ENCODE assay signal across 9 mouse cellular contexts in the genomic region with DNA sequence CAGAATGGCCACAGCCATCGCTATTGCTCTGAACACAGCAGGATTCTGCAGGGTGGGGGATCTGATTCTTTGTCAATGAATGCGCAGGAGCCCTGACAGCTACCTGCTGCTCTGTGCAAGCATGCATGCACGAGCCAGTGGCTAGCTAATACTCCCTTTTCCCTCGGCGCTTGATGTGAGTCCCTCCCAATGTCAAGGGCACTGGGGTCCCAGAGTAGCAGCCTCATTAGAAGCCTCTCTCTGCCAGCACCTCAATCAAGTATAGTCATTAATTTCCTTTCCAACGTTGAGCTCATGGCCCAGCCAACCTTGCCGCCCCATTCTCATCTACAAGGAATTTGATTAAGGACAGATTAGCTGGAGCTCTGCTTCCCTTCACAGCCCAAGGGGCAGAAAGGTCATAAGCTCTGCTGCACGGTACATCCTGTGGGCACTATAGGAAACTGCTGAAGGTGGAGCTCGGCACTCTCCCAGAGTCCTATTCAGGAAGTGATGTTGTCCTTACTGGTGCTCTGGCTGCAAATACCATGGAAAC.
DNase-seq lines count a peak whose midpoint lies in the region; ATAC-seq lines count a peak whose summit lies in the region.
"Had no signal": no experiment of that assay in that cellular context is flagged by ENCODE, and none has a peak within 500 bp of the region (broad histone marks: within the 10 kb centered on the region; RNA-seq: fewer than 3 reads in every experiment).

No protein-coding gene starts in this region.

- peak; percentile 45 for DNase-seq in retina, embryonic 14.5 days (ENCODE audit: low spot score)
- DNase-seq in retina, postnatal 1 day, result no peak
- DNase-seq in kidney, postnatal 10 days, result peak; percentile 49
- no peak for DNase-seq in MN1 (ENCODE audit: low spot score)
- no peak for DNase-seq in right cerebral cortex, postnatal 4 days
- DNase-seq in natural killer cell, adult 2 months (ENCODE audit: low spot score in 2 of 2), result no peak
- DNase-seq: right cerebral cortex, postnatal 14 days had no signal

- no peak overlapping the region for H3K9ac ChIP-seq in heart, embryonic 14.5 days (ENCODE audit: low read length)
- H3K9ac ChIP-seq: limb, embryonic 15.5 days had no signal

- H3K27ac ChIP-seq in heart, embryonic 14.5 days (replicated peaks in 1 of 2; ENCODE audit: control insufficient read depth in 1 of 2, insufficient read depth in 1 of 2, low read depth in 2 of 2, low read length in 2 of 2), result peak overlapping the region; percentile 39 to 57; a peak in 3 of 4 replicates
- H3K27ac ChIP-seq: limb, embryonic 15.5 days had no signal

- H3K9me3 ChIP-seq in heart, embryonic 14.5 days (ENCODE audit: control insufficient read depth, low read length), result 0 out of 2 replicates have a peak, but pooled peaks cover 4% of the 10 kb centered on the region
- H3K9me3 ChIP-seq: limb, embryonic 15.5 days had no signal

- no peaks in the 10 kb centered on the region for H3K27me3 ChIP-seq in heart, embryonic 14.5 days (ENCODE audit: control insufficient read depth, insufficient read depth, low read length)
- H3K27me3 ChIP-seq: limb, embryonic 15.5 days had no signal

- ATAC-seq in heart, embryonic 14.5 days (ENCODE audit: insufficient number of reproducible peaks, insufficient read depth, low FRiP score, low read depth), result peak; percentile 86

- no peak overlapping the region for H3K4me3 ChIP-seq in heart, embryonic 14.5 days (ENCODE audit: control insufficient read depth in 1 of 2, insufficient read depth in 1 of 2, low read depth in 1 of 2, low read length in 2 of 2)
- H3K4me3 ChIP-seq: limb, embryonic 15.5 days had no signal

- H3K4me1 ChIP-seq in heart, embryonic 14.5 days (ENCODE audit: control insufficient read depth in 2 of 2, insufficient read depth in 2 of 2, low read length in 2 of 2), result peaks cover 4 to 7% of the 10 kb centered on the region in 2 experiments; a peak in 3 of 4 replicates
- H3K4me1 ChIP-seq: limb, embryonic 15.5 days had no signal

- H3K36me3 ChIP-seq in heart, embryonic 14.5 days (ENCODE audit: control insufficient read depth, insufficient read depth, low read length), result no peaks in the 10 kb centered on the region
- H3K36me3 ChIP-seq: limb, embryonic 15.5 days had no signal

- H3K4me2 ChIP-seq in heart, embryonic 14.5 days (ENCODE audit: low read length), result no peak overlapping the region
- H3K4me2 ChIP-seq: limb, embryonic 15.5 days had no signal

- WGBS in heart, embryonic 14.5 days, result 41% methylated on average over 9 of the region's 9 CpGs

Comparison
In these comparisons a context has a peak if more than half of its experiments do, and no peak if none do; other contexts are left out.
1. DNase-seq: peak in retina, embryonic 14.5 days (single experiment) and kidney, postnatal 10 days (single experiment); none in retina, postnatal 1 day (single experiment), MN1 (single experiment), right cerebral cortex, postnatal 4 days (single experiment) and natural killer cell, adult 2 months (0 of 2).